Mouse (Mus musculus): ENCODE data around the gene Adamts5. TPM values are rescaled to one million over a fixed set of nuclear protein-coding genes. Genes with fewer than 3 reads are reported as not detected.

The Adamts5 gene
- polyA plus RNA-seq, 1 experiment from 2014 or later, result 0.53 TPM

Other genes with a start within 250 kb of the Adamts5 start
- gene Adamts1, start 98.7 kb downstream of the Adamts5 start, polyA plus RNA-seq (2014; fragmentation: Nextera tagmentation; extraction: Ambion mirVana), result 23.6 and 25.6 TPM in 2 replicates

Data from liver, embryonic 11.5 days (tissue).